Mouse (Mus musculus) midbrain, embryonic 16.5 days (tissue): ENCODE measurements at regions not wholly inside any gene's neighbourhood (a gene's known extent, or its start where the extent isn't known, plus 50 kb on each side); places are given as distances from the start of the nearest gene placed in this dataset.

ENCODE experiments used
- ATAC-seq: fragments of 200-750 bp; cut with Nextera tagmentation; 2 replicates; pipeline ENCODE4 v1.8.0; 2017; ENCODE audit warnings: moderate TSS enrichment
- H3K27ac ChIP-seq: fragments of 300-500 bp; sonication (generic); 2 replicates; pipeline ENCODE4 v1.5.1; 2014; ENCODE audit warnings: mild to moderate bottlenecking, low read length, mixed read lengths
- H3K27me3 ChIP-seq: fragments of 300-500 bp; sonication (generic); 2 replicates; pipeline ENCODE4 v1.6.1; 2014; ENCODE audit warnings: low read depth, low read length, mixed read lengths; ENCODE audit not compliant: control insufficient read depth, insufficient read depth
- H3K36me3 ChIP-seq: fragments of 300-500 bp; sonication (generic); 2 replicates; pipeline ENCODE4 v1.6.1; 2014; ENCODE audit warnings: mild to moderate bottlenecking, low read length, moderate library complexity, mixed read lengths; ENCODE audit not compliant: control insufficient read depth, insufficient read depth
- H3K4me1 ChIP-seq: fragments of 300-500 bp; sonication (generic); 2 replicates; pipeline ENCODE4 v1.6.1; 2014; ENCODE audit warnings: mild to moderate bottlenecking, low read length, mixed read lengths; ENCODE audit not compliant: control insufficient read depth, insufficient read depth
- H3K4me2 ChIP-seq: fragments of 300-500 bp; sonication (generic); 2 replicates; pipeline ENCODE4 v1.6.1; 2014; ENCODE audit warnings: mild to moderate bottlenecking, low read length, mixed read lengths
- H3K4me3 ChIP-seq: fragments of 300-500 bp; sonication (generic); 2 replicates; pipeline ENCODE4 v1.5.1; 2014; ENCODE audit warnings: low read depth, mild to moderate bottlenecking, low read length, moderate library complexity, mixed read lengths
- H3K9ac ChIP-seq: fragments of 300-500 bp; sonication (generic); 2 replicates; pipeline ENCODE4 v1.6.1; 2014; ENCODE audit warnings: low read depth, low read length, mixed read lengths
- H3K9me3 ChIP-seq: fragments of 300-500 bp; sonication (generic); replicated peaks from 2 replicates; pipeline ENCODE4 v1.6.1; 2014; ENCODE audit warnings: mild to moderate bottlenecking, low read length, mixed read lengths; ENCODE audit not compliant: control insufficient read depth, poor library complexity, severe bottlenecking
- WGBS: fragments of 180-500 bp; shearing (Covaris S2); extraction: QIAGEN DNeasy Blood & Tissue Kit; methylation state at CpG from one replicate; pipeline ENCODE4 v1.1.7; 2014; 5-methylcytosine and 5-hydroxymethylcytosine counted together

GRCm38 (mm10) chrX:61046700-61047099, 138.7 kb downstream of the Cdr1 start:
- Histone ChIP-seq H3K9me3 (no peaks in the 10 kb centered on the region), H3K9ac (no peak overlapping the region), H3K4me2 (no peak overlapping the region), H3K4me3 (no peak overlapping the region), H3K27ac (no peak overlapping the region), H3K36me3 (no peaks in the 10 kb centered on the region), H3K4me1 (no peaks in the 10 kb centered on the region), H3K27me3 (no peaks in the 10 kb centered on the region)
- 8% methylated on average over 6 of the region's 6 CpGs for WGBS
- peak; percentile 39; the same call in 1 of the 2 replicates for ATAC-seq

GRCm38 (mm10) chrX:61043147-61043546, 142.2 kb downstream of the Cdr1 start:
- no peak overlapping the region for H3K27ac ChIP-seq
- no peaks in the 10 kb centered on the region for H3K36me3 ChIP-seq
- no peak overlapping the region for H3K9ac ChIP-seq
- no peak overlapping the region for H3K4me3 ChIP-seq
- 42% methylated on average over 8 of the region's 8 CpGs for whole genome bisulfite sequencing
- H3K27me3 ChIP-seq, result no peaks in the 10 kb centered on the region
- H3K9me3 ChIP-seq, result no peaks in the 10 kb centered on the region
- ATAC-seq, result no peak
- H3K4me2 ChIP-seq, result no peak overlapping the region
- no peaks in the 10 kb centered on the region for H3K4me1 ChIP-seq
